Mouse (Mus musculus) heart, embryonic 11.5 days (tissue): ENCODE measurements around the gene Gm40193. TPM values are rescaled to one million over a fixed set of nuclear protein-coding genes. Genes with fewer than 3 reads are reported as not detected.

Experiments
- ATAC-seq: fragments of 200-750 bp; cut with Nextera tagmentation; replicated peaks from 2 replicates; pipeline ENCODE4 v1.8.0; 2017; ENCODE audit warnings: moderate library complexity; ENCODE audit not compliant: insufficient number of reproducible peaks, low FRiP score, low TSS enrichment
- H3K27ac ChIP-seq: fragments of 300-500 bp; sonication (generic); 2 replicates; pipeline ENCODE4 v1.5.1; 2014; ENCODE audit warnings: mild to moderate bottlenecking, low read depth, low read length
- H3K27me3 ChIP-seq: fragments of 300-500 bp; sonication (generic); 2 replicates; pipeline ENCODE4 v1.6.1; 2014; ENCODE audit warnings: mild to moderate bottlenecking, low read length, mixed read lengths; ENCODE audit not compliant: control insufficient read depth, insufficient read depth
- H3K36me3 ChIP-seq: fragments of 300-500 bp; sonication (generic); 2 replicates; pipeline ENCODE4 v1.6.1; 2014; ENCODE audit warnings: mild to moderate bottlenecking, low read length, moderate library complexity, mixed read lengths; ENCODE audit not compliant: control insufficient read depth, insufficient read depth
- H3K4me1 ChIP-seq: fragments of 300-500 bp; sonication (generic); 2 replicates; pipeline ENCODE4 v1.6.1; 2014; ENCODE audit warnings: low read length; ENCODE audit not compliant: control insufficient read depth, insufficient read depth
- H3K4me2 ChIP-seq: fragments of 300-500 bp; sonication (generic); 2 replicates; pipeline ENCODE4 v1.6.1; 2014; ENCODE audit warnings: mild to moderate bottlenecking, moderate library complexity
- H3K4me3 ChIP-seq: fragments of 300-500 bp; sonication (generic); 2 replicates; pipeline ENCODE4 v1.5.1; 2014; ENCODE audit warnings: low read depth, low read length
- H3K9ac ChIP-seq: fragments of 300-500 bp; sonication (generic); 2 replicates; pipeline ENCODE4 v1.6.1; 2014; ENCODE audit warnings: mild to moderate bottlenecking, low read depth, low read length, moderate library complexity
- H3K9me3 ChIP-seq: fragments of 300-500 bp; sonication (generic); replicated peaks from 2 replicates; pipeline ENCODE4 v1.6.1; 2016; ENCODE audit warnings: low read length; ENCODE audit not compliant: control insufficient read depth
- WGBS: fragments of 180-500 bp; shearing (Covaris S2); extraction: QIAGEN DNeasy Blood & Tissue Kit; methylation state at CpG from one replicate; pipeline ENCODE4 v1.1.7; 2014; ENCODE audit not compliant: insufficient replicate concordance; 5-methylcytosine and 5-hydroxymethylcytosine counted together
- polyA plus RNA-seq: library from polyadenylated mRNA; unstranded; fragments of >200 nt; fragmentation: Nextera tagmentation; extraction: Ambion mirVana; gene quantifications from 2 replicates; pipeline ENCODE4 v1.2.1, GENCODE M21; 2014

Gene Gm40193
- polyA plus RNA-seq = not detected in 2 replicates

DNA sequence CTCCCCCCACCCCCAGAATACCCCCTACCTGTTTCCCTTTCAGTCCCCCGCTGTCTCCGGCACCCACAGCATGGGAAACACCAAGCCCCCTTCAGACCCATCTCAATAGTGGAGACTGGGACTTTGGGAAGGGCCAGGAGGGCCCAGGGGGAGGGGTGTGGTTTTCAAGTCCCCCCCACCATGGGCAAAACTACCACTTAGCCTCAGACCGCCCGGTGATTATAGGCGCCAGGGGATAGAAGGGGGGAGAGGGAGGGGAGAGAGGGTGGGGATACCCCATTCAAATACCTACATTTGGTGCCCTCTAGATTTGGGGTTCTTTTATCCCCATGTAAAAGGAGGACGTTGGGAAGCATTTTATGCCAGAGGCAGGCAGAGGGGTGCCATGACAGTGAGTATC lies at the start of gene Gm40193:
Gene Gm40193 (minus strand): TSS at position 101 of the 400 bp plus-strand sequence.
- WGBS = 79% methylated on average over 6 of the region's 6 CpGs
- Histone ChIP-seq H3K9ac (no peak within 1 kb of the TSS), H3K9me3 (no peaks in the 10 kb centered on the region), H3K4me1 (no peaks in the 10 kb centered on the region), H3K4me3 (no peak within 1 kb of the TSS), H3K27me3 (no peaks in the 10 kb centered on the region; the same call in 1 of the 2 replicates), H3K4me2 (no peak within 1 kb of the TSS), H3K27ac (no peak within 1 kb of the TSS), H3K36me3 (peaks cover 4% of the 10 kb centered on the region)
- ATAC-seq = no peak

DNA sequence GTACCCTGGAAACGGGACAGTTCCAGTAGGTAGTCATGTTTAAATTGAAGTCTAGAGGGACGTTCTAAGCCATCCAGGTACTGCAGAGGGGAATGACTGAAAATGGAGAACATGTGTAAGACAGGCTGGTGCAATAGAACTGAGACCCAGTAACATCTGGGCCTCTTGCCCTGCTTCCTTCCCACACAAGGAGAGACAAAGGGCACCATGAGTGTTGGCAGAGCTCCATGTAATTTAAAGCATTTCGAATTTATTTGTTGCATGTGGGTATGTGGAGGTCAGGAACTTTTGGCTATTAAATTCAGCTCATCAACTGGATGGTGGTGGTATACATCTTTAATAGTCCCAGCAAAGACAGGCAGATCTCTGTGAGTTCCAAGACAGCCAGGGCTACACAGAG lies 49.5 kb upstream of the Gm40193 start:
- Histone ChIP-seq H3K4me1 (peaks cover 18% of the 10 kb centered on the region), H3K36me3 (no peaks in the 10 kb centered on the region; the same call in 1 of the 2 replicates), H3K27me3 (no peaks in the 10 kb centered on the region), H3K4me2 (no peak overlapping the region), H3K9me3 (no peaks in the 10 kb centered on the region), H3K27ac (no peak overlapping the region), H3K9ac (no peak overlapping the region), H3K4me3 (no peak overlapping the region)
- 74% methylated on average over 3 of the region's 3 CpGs for WGBS
- ATAC-seq = no peak

- 66% methylated on average over 3 of the region's 3 CpGs for WGBS
- H3K27me3 ChIP-seq = no peaks in the 10 kb centered on the region
- H3K4me3 ChIP-seq = no peak overlapping the region
- H3K27ac ChIP-seq = no peak overlapping the region; the same call in 1 of the 2 replicates
- peaks cover 18% of the 10 kb centered on the region for H3K4me1 ChIP-seq
- H3K36me3 ChIP-seq = no peaks in the 10 kb centered on the region; the same call in 1 of the 2 replicates
- no peaks in the 10 kb centered on the region for H3K9me3 ChIP-seq
- H3K9ac ChIP-seq = no peak overlapping the region
- no peak for ATAC-seq
- no peak overlapping the region for H3K4me2 ChIP-seq
These were observed 48.2 kb upstream of the Gm40193 start for GRCm38 (mm10) chr11:70580921-70581320.

- no peak overlapping the region for H3K4me2 ChIP-seq
- no peak for ATAC-seq
- WGBS = 38% methylated on average over 5 of the region's 5 CpGs
- no peak overlapping the region for H3K9ac ChIP-seq
- no peak overlapping the region for H3K4me3 ChIP-seq
- H3K27me3 ChIP-seq = no peaks in the 10 kb centered on the region
- no peaks in the 10 kb centered on the region; the same call in 1 of the 2 replicates for H3K36me3 ChIP-seq
- H3K27ac ChIP-seq = no peak overlapping the region
- no peaks in the 10 kb centered on the region for H3K9me3 ChIP-seq
- H3K4me1 ChIP-seq = peaks cover 16% of the 10 kb centered on the region
These were observed 47.6 kb upstream of the Gm40193 start for GRCm38 (mm10) chr11:70580358-70580720.

GRCm38 (mm10) chr11:70579710-70580357 lies 47.1 kb upstream of the Gm40193 start:
- no peaks in the 10 kb centered on the region for H3K9me3 ChIP-seq
- no peak overlapping the region for H3K9ac ChIP-seq
- H3K4me2 ChIP-seq = no peak overlapping the region
- no peaks in the 10 kb centered on the region for H3K27me3 ChIP-seq
- H3K36me3 ChIP-seq = no peaks in the 10 kb centered on the region; the same call in 1 of the 2 replicates
- no peak overlapping the region for H3K4me3 ChIP-seq
- H3K27ac ChIP-seq = no peak overlapping the region
- peaks cover 14% of the 10 kb centered on the region for H3K4me1 ChIP-seq
- 67% methylated on average over 9 of the region's 9 CpGs for WGBS
- ATAC-seq = no peak

DNA sequence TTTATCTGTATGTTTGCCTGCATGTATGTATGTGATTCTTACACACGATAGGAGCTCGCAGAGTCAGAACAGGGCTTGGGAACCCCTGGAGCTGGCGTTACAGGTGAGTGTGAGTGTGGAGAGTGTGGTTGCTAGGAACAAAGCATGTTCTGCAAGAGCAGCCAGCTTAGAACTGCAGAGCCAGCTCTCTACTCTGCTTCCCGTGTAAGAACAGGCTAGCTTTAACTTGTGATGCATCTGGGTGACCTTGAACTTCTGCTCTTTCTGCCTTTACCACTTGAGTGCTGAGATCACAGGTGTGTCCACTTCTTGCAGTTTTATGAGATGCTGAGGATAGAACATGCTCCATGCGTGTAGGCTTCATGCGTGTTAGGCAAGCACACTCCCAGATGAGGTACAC lies 46.2 kb upstream of the Gm40193 start:
- H3K4me1 ChIP-seq = peaks cover 14% of the 10 kb centered on the region
- no peak overlapping the region for H3K4me3 ChIP-seq
- no peak overlapping the region for H3K27ac ChIP-seq
- no peaks in the 10 kb centered on the region for H3K9me3 ChIP-seq
- no peaks in the 10 kb centered on the region; the same call in 1 of the 2 replicates for H3K36me3 ChIP-seq
- H3K27me3 ChIP-seq = no peaks in the 10 kb centered on the region
- 90% methylated on average over 6 of the region's 6 CpGs for WGBS
- ATAC-seq = no peak
- no peak overlapping the region for H3K4me2 ChIP-seq
- H3K9ac ChIP-seq = no peak overlapping the region

DNA sequence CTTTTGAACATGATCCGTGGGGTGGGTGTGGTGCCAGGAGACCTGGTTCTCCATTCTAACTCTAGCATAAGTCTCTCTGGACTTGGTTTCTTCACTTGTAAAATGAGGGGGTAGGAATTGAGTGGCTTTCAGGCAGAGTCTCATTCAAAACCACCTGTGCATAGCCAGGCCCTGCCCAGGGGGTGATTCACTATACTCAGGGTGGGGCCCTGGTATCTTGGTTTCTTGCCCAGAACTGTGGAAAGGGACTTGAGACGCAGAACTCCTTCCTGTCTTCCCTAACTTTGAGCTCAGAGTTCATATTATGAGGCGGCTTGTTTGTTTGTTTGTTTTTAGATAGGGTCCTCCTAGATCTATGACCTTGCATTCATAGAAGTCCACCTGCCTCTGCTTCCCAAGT lies 44.5 kb upstream of the Gm40193 start:
- Histone ChIP-seq H3K4me2 (no peak overlapping the region), H3K9me3 (no peaks in the 10 kb centered on the region), H3K4me1 (peaks cover 19% of the 10 kb centered on the region), H3K4me3 (no peak overlapping the region), H3K27ac (no peak overlapping the region), H3K9ac (no peak overlapping the region), H3K27me3 (no peaks in the 10 kb centered on the region), H3K36me3 (no peaks in the 10 kb centered on the region; the same call in 1 of the 2 replicates)
- no peak for ATAC-seq
- 75% methylated on average over 3 of the region's 3 CpGs for WGBS

DNA sequence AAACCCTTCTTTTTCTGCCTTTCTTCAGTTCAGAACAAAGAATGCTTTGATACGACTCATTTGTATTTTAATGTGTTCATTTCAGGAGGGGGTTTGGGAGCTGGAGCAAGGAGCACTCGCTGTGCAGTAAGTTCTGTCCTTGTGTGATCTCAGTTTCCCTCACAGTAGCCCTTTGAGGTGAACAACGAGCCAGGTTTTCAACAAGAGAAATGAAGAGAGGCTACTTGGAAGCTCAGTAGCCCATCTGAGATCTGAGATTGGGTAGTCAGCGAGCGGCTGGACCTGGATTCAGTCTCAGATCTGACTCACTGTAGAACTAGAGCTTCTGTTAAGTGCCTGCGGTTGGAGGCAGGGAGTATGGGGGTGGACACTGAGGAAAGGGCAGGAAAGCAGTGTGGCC lies 41.1 kb upstream of the Gm40193 start:
- Histone ChIP-seq H3K27me3 (no peaks in the 10 kb centered on the region), H3K9me3 (no peaks in the 10 kb centered on the region), H3K36me3 (no peaks in the 10 kb centered on the region), H3K9ac (no peak overlapping the region), H3K27ac (no peak overlapping the region), H3K4me3 (no peak overlapping the region), H3K4me1 (peaks cover 14% of the 10 kb centered on the region), H3K4me2 (no peak overlapping the region)
- no peak for ATAC-seq
- 78% methylated on average over 6 of the region's 6 CpGs for WGBS

DNA sequence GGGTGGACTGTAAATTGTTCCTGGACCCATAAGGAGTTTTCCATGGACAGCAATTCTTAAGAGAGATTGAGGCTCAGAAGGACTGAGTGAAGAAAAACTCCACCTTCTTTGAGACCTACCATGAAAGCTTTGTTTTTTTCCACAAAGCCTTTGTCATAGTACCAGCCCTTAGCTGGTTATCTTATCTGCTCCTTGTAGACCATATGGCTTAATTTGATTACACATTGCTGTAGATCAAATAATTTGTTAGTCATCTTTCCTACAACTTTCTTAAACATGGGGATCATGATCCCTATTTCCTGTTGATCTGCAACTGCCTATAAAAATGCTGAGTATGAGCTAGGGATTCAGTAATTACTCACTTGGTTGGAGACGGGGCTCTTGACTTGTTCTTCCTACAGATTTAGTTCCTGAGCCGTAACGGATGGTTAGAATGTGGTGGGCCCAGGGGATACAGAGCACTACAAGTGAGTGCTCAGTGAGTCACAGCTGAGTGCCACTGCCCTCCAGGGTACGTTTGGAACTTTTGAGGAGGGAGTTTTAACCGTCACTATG lies 39.7 kb upstream of the Gm40193 start:
- ATAC-seq = no peak; the same call in 1 of the 2 replicates
- Histone ChIP-seq H3K4me1 (peaks cover 12% of the 10 kb centered on the region), H3K4me2 (peak overlapping the region; percentile 10), H3K4me3 (no peak overlapping the region), H3K9me3 (no peaks in the 10 kb centered on the region), H3K9ac (no peak overlapping the region), H3K27ac (no peak overlapping the region), H3K36me3 (no peaks in the 10 kb centered on the region), H3K27me3 (no peaks in the 10 kb centered on the region)
- 40% methylated on average over 5 of the region's 5 CpGs for WGBS
